Mouse (Mus musculus) limb, embryonic 13.5 days (tissue): ENCODE data around the gene Ell. TPM values are rescaled to one million over a fixed set of nuclear protein-coding genes. Genes with fewer than 3 reads are reported as not detected.
"Not testable (repeated sequence)": the region's sequence is repeated elsewhere in the genome, so short reads cannot be mapped to it uniquely, and the experiment has no call there.

Experiments
- ATAC-seq: fragments of 200-750 bp; cut with Nextera tagmentation; 2 replicates; pipeline ENCODE4 v1.8.0; 2017; ENCODE audit warnings: low read depth, moderate number of reproducible peaks, moderate TSS enrichment; ENCODE audit not compliant: low FRiP score
- H3K27ac ChIP-seq: fragments of 300-500 bp; sonication (generic); 2 replicates; pipeline ENCODE4 v1.5.1; 2015; ENCODE audit warnings: inconsistent platforms, mild to moderate bottlenecking, moderate library complexity
- H3K27me3 ChIP-seq: fragments of 300-500 bp; sonication (generic); 2 replicates; pipeline ENCODE4 v1.6.1; 2015; ENCODE audit warnings: mild to moderate bottlenecking, inconsistent platforms
- H3K36me3 ChIP-seq: fragments of 300-500 bp; sonication (generic); 2 replicates; pipeline ENCODE4 v1.6.1; 2015; ENCODE audit warnings: inconsistent platforms, mild to moderate bottlenecking, moderate library complexity
- H3K4me1 ChIP-seq: fragments of 300-500 bp; sonication (generic); 2 replicates; pipeline ENCODE4 v1.6.1; 2015; ENCODE audit warnings: inconsistent platforms
- H3K4me2 ChIP-seq: fragments of 300-500 bp; sonication (generic); replicated peaks from 2 replicates; pipeline ENCODE4 v1.6.1; 2015; ENCODE audit warnings: inconsistent platforms, mild to moderate bottlenecking, moderate library complexity
- H3K4me3 ChIP-seq: fragments of 300-500 bp; sonication (generic); 2 replicates; pipeline ENCODE4 v1.5.1; 2015; ENCODE audit warnings: moderate library complexity, mild to moderate bottlenecking, inconsistent platforms
- H3K9ac ChIP-seq: fragments of 300-500 bp; sonication (generic); 2 replicates; pipeline ENCODE4 v1.6.1; 2015; ENCODE audit warnings: mild to moderate bottlenecking, inconsistent platforms
- H3K9me3 ChIP-seq: fragments of 300-500 bp; sonication (generic); 2 replicates; pipeline ENCODE4 v1.6.1; 2016; ENCODE audit warnings: inconsistent platforms
- WGBS: fragments of 180-500 bp; shearing (Covaris S2); methylation state at CpG from one replicate; pipeline ENCODE4 v1.1.7; 2015; 5-methylcytosine and 5-hydroxymethylcytosine counted together
- polyA plus RNA-seq: library from polyadenylated mRNA; unstranded; fragments of >200 nt; fragmentation: Nextera tagmentation; extraction: Ambion mirVana; gene quantifications from 2 replicates; pipeline ENCODE4 v1.2.1, GENCODE M21; 2015

Gene Ell
- polyA plus RNA-seq, 1 experiment from 2014 or later: 20.9 TPM

GRCm38 (mm10) chr8:70510228-70510915, 28.9 kb upstream of the Ell start, which contains the start of gene Uba52:
Gene Uba52 (minus strand): TSS chr8:70510801.
- Histone ChIP-seq H3K4me3 (peak within 1 kb of the TSS; percentile 98), H3K4me1 (peaks cover 37% of the 10 kb centered on the region), H3K27me3 (no peaks in the 10 kb centered on the region), H3K27ac (peak within 1 kb of the TSS; percentile 96), H3K36me3 (peaks cover 48% of the 10 kb centered on the region), H3K9me3 (no peaks in the 10 kb centered on the region), H3K4me2 (peak within 1 kb of the TSS; percentile 98), H3K9ac (peak within 1 kb of the TSS; percentile 99)
- peak; percentile 83 for ATAC-seq
- whole genome bisulfite sequencing: 1% methylated on average over 54 of the region's 74 CpGs

- Histone ChIP-seq H3K4me2 (peak overlapping the region; percentile 98), H3K4me1 (peaks cover 30% of the 10 kb centered on the region), H3K36me3 (peaks cover 55% of the 10 kb centered on the region), H3K4me3 (peak overlapping the region; percentile 98), H3K9ac (peak overlapping the region; percentile 99; the same call in 1 of the 2 replicates)
- not testable (repeated sequence) for H3K27me3 ChIP-seq, ATAC-seq, H3K9me3 ChIP-seq, H3K27ac ChIP-seq
- 86% methylated on average over 6 of the region's 6 CpGs for WGBS
Observed at GRCm38 (mm10) chr8:70511174-70511573, 28.1 kb upstream of the Ell start.

GRCm38 (mm10) chr8:70511770-70512169, 27.5 kb upstream of the Ell start:
- Histone ChIP-seq H3K36me3 (peaks cover 61% of the 10 kb centered on the region), H3K4me1 (peaks cover 29% of the 10 kb centered on the region), H3K4me2 (peak overlapping the region; percentile 98), H3K27me3 (no peaks in the 10 kb centered on the region), H3K9me3 (no peaks in the 10 kb centered on the region), H3K4me3 (no peak overlapping the region), H3K27ac (no peak overlapping the region), H3K9ac (no peak overlapping the region)
- ATAC-seq: no peak
- WGBS: 98% methylated on average over 2 of the region's 2 CpGs

GRCm38 (mm10) chr8:70512253-70512903, 26.9 kb upstream of the Ell start:
- H3K27me3 ChIP-seq: no peaks in the 10 kb centered on the region
- no peak for ATAC-seq
- 90% methylated on average over 11 of the region's 11 CpGs for WGBS
- no peak overlapping the region for H3K27ac ChIP-seq
- no peak overlapping the region for H3K4me3 ChIP-seq
- 0 out of 2 replicates have a peak overlapping the region, but pooled peaks have one; percentile 4 for H3K9ac ChIP-seq
- H3K4me1 ChIP-seq: peaks cover 26% of the 10 kb centered on the region
- H3K4me2 ChIP-seq: no peak overlapping the region
- H3K9me3 ChIP-seq: no peaks in the 10 kb centered on the region
- H3K36me3 ChIP-seq: peaks cover 58% of the 10 kb centered on the region

- whole genome bisulfite sequencing: 68% methylated on average over 2 of the region's 2 CpGs
- H3K4me1 ChIP-seq: peaks cover 25% of the 10 kb centered on the region
- H3K36me3 ChIP-seq: peaks cover 53% of the 10 kb centered on the region
- H3K27me3 ChIP-seq: no peaks in the 10 kb centered on the region
- no peak overlapping the region for H3K9ac ChIP-seq
- ATAC-seq: no peak
- H3K9me3 ChIP-seq: no peaks in the 10 kb centered on the region
- H3K4me3 ChIP-seq: no peak overlapping the region
- no peak overlapping the region for H3K27ac ChIP-seq
- H3K4me2 ChIP-seq: no peak overlapping the region
Observed at GRCm38 (mm10) chr8:70513441-70513840, 25.8 kb upstream of the Ell start.

- peaks cover 10% of the 10 kb centered on the region for H3K4me1 ChIP-seq
Observed at GRCm38 (mm10) chr8:70517940-70518643, 21.2 kb upstream of the Ell start.

GRCm38 (mm10) chr8:70519043-70519442, 20.2 kb upstream of the Ell start:
- no peak overlapping the region for H3K27ac ChIP-seq
- H3K4me3 ChIP-seq: no peak overlapping the region
- no peak for ATAC-seq
- peaks cover 40% of the 10 kb centered on the region for H3K36me3 ChIP-seq
- H3K9ac ChIP-seq: no peak overlapping the region
- no peaks in the 10 kb centered on the region for H3K27me3 ChIP-seq
- no peaks in the 10 kb centered on the region for H3K9me3 ChIP-seq
- peaks cover 13% of the 10 kb centered on the region for H3K4me1 ChIP-seq
- H3K4me2 ChIP-seq: no peak overlapping the region
- WGBS: 90% methylated on average over 6 of the region's 6 CpGs

More at GRCm38 (mm10) chr8:70517940-70518643, 21.2 kb upstream of the Ell start:
- Histone ChIP-seq H3K4me2 (no peak overlapping the region), H3K27ac (no peak overlapping the region), H3K36me3 (peaks cover 50% of the 10 kb centered on the region), H3K9ac (0 out of 2 replicates have a peak overlapping the region, but pooled peaks have one; percentile 19), H3K9me3 (no peaks in the 10 kb centered on the region), H3K4me3 (no peak overlapping the region), H3K27me3 (no peaks in the 10 kb centered on the region)
- no peak for ATAC-seq
- 74% methylated on average over 10 of the region's 10 CpGs for WGBS

- H3K4me1 ChIP-seq: peaks cover 13% of the 10 kb centered on the region
- H3K4me3 ChIP-seq: no peak overlapping the region
- no peaks in the 10 kb centered on the region for H3K9me3 ChIP-seq
- H3K27ac ChIP-seq: no peak overlapping the region
- no peak overlapping the region for H3K4me2 ChIP-seq
- no peaks in the 10 kb centered on the region for H3K27me3 ChIP-seq
- ATAC-seq: no peak
- H3K9ac ChIP-seq: no peak overlapping the region
- H3K36me3 ChIP-seq: peaks cover 35% of the 10 kb centered on the region
- WGBS: 64% methylated on average over 2 of the region's 2 CpGs
Observed at GRCm38 (mm10) chr8:70519606-70520005, 19.7 kb upstream of the Ell start.

- H3K36me3 ChIP-seq: peaks cover 14% of the 10 kb centered on the region
- no peaks in the 10 kb centered on the region for H3K27me3 ChIP-seq
- H3K9me3 ChIP-seq: no peaks in the 10 kb centered on the region
- H3K9ac ChIP-seq: peak overlapping the region; percentile 82
- ATAC-seq: peak; percentile 87
- peaks cover 22% of the 10 kb centered on the region for H3K4me1 ChIP-seq
- H3K27ac ChIP-seq: peak overlapping the region; percentile 63; the same call in 1 of the 2 replicates
- under 1% methylated on average over 51 of the region's 51 CpGs for WGBS
- H3K4me2 ChIP-seq: peak overlapping the region; percentile 84
- H3K4me3 ChIP-seq: peak overlapping the region; percentile 79
Observed at GRCm38 (mm10) chr8:70522592-70523403, 16.5 kb upstream of the Ell start.

- WGBS: 3% methylated on average over 8 of the region's 8 CpGs
- Histone ChIP-seq H3K36me3 (peaks cover 29% of the 10 kb centered on the region), H3K4me1 (peaks cover 33% of the 10 kb centered on the region), H3K27me3 (no peaks in the 10 kb centered on the region), H3K9me3 (no peaks in the 10 kb centered on the region), H3K27ac (peak overlapping the region; percentile 65), H3K9ac (peak overlapping the region; percentile 93), H3K4me2 (peak overlapping the region; percentile 88), H3K4me3 (peak overlapping the region; percentile 74)
- no peak for ATAC-seq
Observed at GRCm38 (mm10) chr8:70527111-70527511, 12.1 kb upstream of the Ell start.

- no peaks in the 10 kb centered on the region for H3K9me3 ChIP-seq
- WGBS: 2% methylated on average over 50 of the region's 61 CpGs
- H3K4me2 ChIP-seq: peak within 1 kb of the TSS; percentile 88
- H3K4me3 ChIP-seq: peak within 1 kb of the TSS; percentile 74
- peaks cover 28% of the 10 kb centered on the region for H3K4me1 ChIP-seq
- H3K27me3 ChIP-seq: no peaks in the 10 kb centered on the region
- ATAC-seq: peak; percentile 94
- peak within 1 kb of the TSS; percentile 93 for H3K9ac ChIP-seq
- H3K36me3 ChIP-seq: peaks cover 34% of the 10 kb centered on the region
- H3K27ac ChIP-seq: peak within 1 kb of the TSS; percentile 85
Observed at GRCm38 (mm10) chr8:70527512-70528181, 11.6 kb upstream of the Ell start, which contains the start of the genes Fkbp8 and Kxd1. Gene Fkbp8 (plus strand): TSS chr8:70527724. Gene Kxd1 (minus strand): TSS chr8:70527956.
